Mouse (Mus musculus): ENCODE results near the gene Gcc1. TPM values are rescaled to one million over a fixed set of nuclear protein-coding genes. Genes with fewer than 3 reads are reported as not detected.

Gcc1 gene
- total RNA-seq, 2 experiments from 2014 or later: 13.4 to 13.6 TPM

Other genes with a start within 250 kb of the Gcc1 start
- 10 to 100 TPM; 18.0 to 19.8 TPM for gene Zfp800, start 30.4 kb downstream of the Gcc1 start, total RNA-seq (2021)
- 100 to 1,000 TPM; 349 to 350 TPM for gene Arf5, start 4.8 kb downstream of the Gcc1 start, total RNA-seq (2021)
- under 1 TPM in 1 of 2 experiments, not detected in 1; 0.36 TPM for gene Fscn3, start 601 bp downstream of the Gcc1 start, total RNA-seq (2021)
- not detected for gene Pax4, start 21.0 kb upstream of the Gcc1 start, total RNA-seq (2021)
- gene Snd1, start 46.7 kb upstream of the Gcc1 start, total RNA-seq (2021): 100 to 1,000 TPM; 114 TPM

Measured in left cerebral cortex, postnatal 4 days (tissue).